Mouse (Mus musculus) neural tube, embryonic 13.5 days (tissue): Measurements from ENCODE around the gene Proser1. TPM values are rescaled to one million over a fixed set of nuclear protein-coding genes. Genes with fewer than 3 reads are reported as not detected.

ENCODE experiments used
- ATAC-seq: fragments of 200-750 bp; cut with Nextera tagmentation; 2 replicates; pipeline ENCODE4 v1.8.0; 2017; ENCODE audit warnings: low read depth, mild to moderate bottlenecking, moderate TSS enrichment, moderate library complexity
- H3K27ac ChIP-seq: fragments of 300-500 bp; sonication (generic); replicated peaks from 2 replicates; pipeline ENCODE4 v1.5.1; 2015; ENCODE audit warnings: moderate library complexity, mild to moderate bottlenecking, inconsistent platforms
- H3K27me3 ChIP-seq: fragments of 300-500 bp; sonication (generic); 2 replicates; pipeline ENCODE4 v1.6.1; 2015; ENCODE audit warnings: mild to moderate bottlenecking, inconsistent platforms
- H3K36me3 ChIP-seq: fragments of 300-500 bp; sonication (generic); 2 replicates; pipeline ENCODE4 v1.6.1; 2015; ENCODE audit warnings: mild to moderate bottlenecking, inconsistent platforms
- H3K4me1 ChIP-seq: fragments of 300-500 bp; sonication (generic); replicated peaks from 2 replicates; pipeline ENCODE4 v1.6.1; 2015; ENCODE audit warnings: inconsistent platforms
- H3K4me2 ChIP-seq: fragments of 300-500 bp; sonication (generic); 2 replicates; pipeline ENCODE4 v1.6.1; 2015; ENCODE audit warnings: inconsistent platforms, mild to moderate bottlenecking, moderate library complexity
- H3K4me3 ChIP-seq: fragments of 300-500 bp; sonication (generic); 2 replicates; pipeline ENCODE4 v1.5.1; 2015; ENCODE audit warnings: mild to moderate bottlenecking, inconsistent platforms
- H3K9ac ChIP-seq: fragments of 300-500 bp; sonication (generic); 2 replicates; pipeline ENCODE4 v1.6.1; 2015; ENCODE audit warnings: moderate library complexity, mild to moderate bottlenecking, inconsistent platforms
- H3K9me3 ChIP-seq: fragments of 300-500 bp; sonication (generic); 2 replicates; pipeline ENCODE4 v1.6.1; 2016; ENCODE audit warnings: inconsistent platforms
- WGBS: fragments of 180-500 bp; shearing (Covaris S2); methylation state at CpG from one replicate; pipeline ENCODE4 v1.1.7; 2015; 5-methylcytosine and 5-hydroxymethylcytosine counted together
- polyA plus RNA-seq: library from polyadenylated mRNA; unstranded; fragments of >200 nt; fragmentation: Nextera tagmentation; extraction: Ambion mirVana; gene quantifications from 2 replicates; pipeline ENCODE4 v1.2.1, GENCODE M21; 2015

Gene Proser1
- polyA plus RNA-seq, 1 experiment from 2014 or later: 25.6 TPM

- no peak; the same call in 1 of the 2 replicates for ATAC-seq
- no peaks in the 10 kb centered on the region for H3K9me3 ChIP-seq
- no peaks in the 10 kb centered on the region for H3K27me3 ChIP-seq
- no peak overlapping the region for H3K9ac ChIP-seq
- H3K4me3 ChIP-seq: no peak overlapping the region
- no peaks in the 10 kb centered on the region for H3K36me3 ChIP-seq
- no peak overlapping the region for H3K27ac ChIP-seq
- WGBS: 74% methylated on average over 6 of the region's 6 CpGs
- H3K4me2 ChIP-seq: no peak overlapping the region
- H3K4me1 ChIP-seq: no peaks in the 10 kb centered on the region
Measured at GRCm38 (mm10) chr3:53502428-53502827, 39.0 kb downstream of the Proser1 start.

GRCm38 (mm10) chr3:53513096-53513495, 49.6 kb downstream of the Proser1 start:
- Histone ChIP-seq H3K27me3 (no peaks in the 10 kb centered on the region), H3K4me3 (no peak overlapping the region), H3K9ac (no peak overlapping the region), H3K27ac (no peak overlapping the region), H3K36me3 (no peaks in the 10 kb centered on the region), H3K9me3 (no peaks in the 10 kb centered on the region), H3K4me2 (no peak overlapping the region), H3K4me1 (no peaks in the 10 kb centered on the region)
- no peak for ATAC-seq
- WGBS: 70% methylated on average over 5 of the region's 5 CpGs

- H3K9ac ChIP-seq: no peak overlapping the region
- WGBS: 83% methylated on average over 4 of the region's 4 CpGs
- no peak for ATAC-seq
Measured at GRCm38 (mm10) chr3:53514221-53515065, 51.0 kb downstream of the Proser1 start.

GRCm38 (mm10) chr3:53522794-53523193, 59.3 kb downstream of the Proser1 start:
- Histone ChIP-seq H3K27me3 (no peaks in the 10 kb centered on the region), H3K4me1 (no peaks in the 10 kb centered on the region), H3K9ac (no peak overlapping the region), H3K36me3 (no peaks in the 10 kb centered on the region), H3K27ac (no peak overlapping the region), H3K4me2 (no peak overlapping the region), H3K4me3 (no peak overlapping the region), H3K9me3 (no peaks in the 10 kb centered on the region)
- no peak for ATAC-seq
- 80% methylated on average over 10 of the region's 10 CpGs for WGBS

More at GRCm38 (mm10) chr3:53514221-53515065, 51.0 kb downstream of the Proser1 start:
- no peak overlapping the region for H3K27ac ChIP-seq
- H3K36me3 ChIP-seq: no peaks in the 10 kb centered on the region
- no peak overlapping the region for H3K4me2 ChIP-seq
- H3K4me1 ChIP-seq: no peaks in the 10 kb centered on the region
- H3K27me3 ChIP-seq: no peaks in the 10 kb centered on the region
- no peaks in the 10 kb centered on the region for H3K9me3 ChIP-seq
- H3K4me3 ChIP-seq: no peak overlapping the region

GRCm38 (mm10) chr3:53525737-53526136, 62.3 kb downstream of the Proser1 start:
- no peaks in the 10 kb centered on the region for H3K27me3 ChIP-seq
- 18% methylated on average over 21 of the region's 21 CpGs for WGBS
- no peak overlapping the region for H3K9ac ChIP-seq

GRCm38 (mm10) chr3:53530305-53530704, 66.8 kb downstream of the Proser1 start:
- H3K4me3 ChIP-seq: no peak overlapping the region

More at GRCm38 (mm10) chr3:53525737-53526136, 62.3 kb downstream of the Proser1 start:
- Histone ChIP-seq H3K36me3 (no peaks in the 10 kb centered on the region), H3K4me1 (no peaks in the 10 kb centered on the region), H3K4me3 (peak overlapping the region; percentile 28), H3K4me2 (peak overlapping the region; percentile 59), H3K27ac (no peak overlapping the region), H3K9me3 (no peaks in the 10 kb centered on the region)
- peak; percentile 43; the same call in 1 of the 2 replicates for ATAC-seq

More at GRCm38 (mm10) chr3:53530305-53530704, 66.8 kb downstream of the Proser1 start:
- H3K27me3 ChIP-seq: no peaks in the 10 kb centered on the region
- ATAC-seq: no peak
- no peak overlapping the region for H3K4me2 ChIP-seq
- no peaks in the 10 kb centered on the region for H3K4me1 ChIP-seq
- H3K9me3 ChIP-seq: no peaks in the 10 kb centered on the region
- no peak overlapping the region for H3K27ac ChIP-seq
- H3K9ac ChIP-seq: no peak overlapping the region
- H3K36me3 ChIP-seq: no peaks in the 10 kb centered on the region
- WGBS: 88% methylated on average over 6 of the region's 6 CpGs

Other genes with a start within 250 kb of the Proser1 start
- gene Nhlrc3, start 334 bp upstream of the Proser1 start, polyA plus RNA-seq: 8.4 and 8.7 TPM in 2 replicates
- not detected in 2 replicates for gene Stoml3, start 25.0 kb downstream of the Proser1 start, polyA plus RNA-seq
- gene Frem2, start 193.7 kb downstream of the Proser1 start, polyA plus RNA-seq: 1.4 and 1.5 TPM in 2 replicates